Mouse (Mus musculus) liver, embryonic 14.5 days (tissue): ENCODE results near the gene Rhot2.

Source experiments
- CTCF ChIP-seq: IDR thresholded peaks from 2 replicates; pipeline ENCODE4 v1.5.1; 2016; ENCODE audit warnings: antibody characterized with exemption, low read depth, control low read depth
- EP300 ChIP-seq: IDR thresholded peaks from 2 replicates; pipeline ENCODE4 v1.6.1; 2016; ENCODE audit warnings: antibody characterized with exemption, low read depth

DNA sequence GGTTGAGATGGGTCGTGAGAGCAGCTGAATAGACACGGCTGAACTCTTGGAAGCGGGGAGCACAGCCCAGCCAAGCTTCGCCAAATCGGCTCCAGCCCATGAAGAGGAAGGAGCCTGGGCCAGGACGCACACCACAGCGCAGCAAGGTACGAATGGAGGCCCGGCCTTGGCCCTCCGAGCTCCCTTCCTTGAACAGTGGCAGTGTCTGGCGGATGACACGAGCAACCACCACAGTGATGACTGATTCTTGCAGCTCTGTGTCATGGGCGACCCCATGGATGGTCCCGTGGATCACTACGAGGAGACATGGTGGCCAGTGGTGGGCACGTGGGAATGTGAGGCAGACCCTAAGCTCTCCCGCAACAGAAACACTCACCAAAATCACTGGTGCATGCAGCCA, 49.7 kb downstream of the Rhot2 start:
- no peak for TF ChIP-seq CTCF
- no peak for TF ChIP-seq EP300
